Mouse (Mus musculus) B cell, adult 67 days (primary cell): ENCODE results near the gene Lao1. TPM values are rescaled to one million over a fixed set of nuclear protein-coding genes. Genes with fewer than 3 reads are reported as not detected.

Experiments
- total RNA-seq, 2 experiments: library from RNA; stranded (reverse); gene quantifications; 4 replicates each; pipeline ENCODE4 v1.2.4; 2023

The Lao1 gene
- total RNA-seq, result not detected

DNA sequence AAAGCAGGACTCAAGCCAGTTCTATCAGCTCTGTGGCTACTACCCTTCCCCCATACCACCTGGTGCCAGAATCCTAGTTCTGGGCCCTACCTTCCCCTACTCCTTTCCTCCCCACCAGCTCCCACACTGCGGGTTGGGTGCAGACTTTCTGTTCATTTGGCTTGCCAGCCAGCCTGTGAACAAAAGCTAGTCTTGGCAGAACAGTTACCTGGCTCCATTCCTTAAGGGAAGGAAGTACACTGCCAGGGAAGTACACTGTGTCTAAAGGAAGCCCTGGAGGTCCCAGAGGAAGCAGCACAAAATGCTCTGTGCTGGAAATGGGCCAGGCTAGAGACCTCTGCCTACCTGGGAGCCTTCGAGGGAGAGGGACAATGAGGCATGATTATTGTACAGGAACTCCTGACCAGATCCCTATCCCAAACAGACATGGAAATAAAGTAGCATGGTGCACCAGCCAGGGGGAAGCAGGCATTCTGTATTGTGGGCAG, at the start of gene Lao1:
Gene Lao1, plus strand, starts transcription at position 438 of the 488 bp plus-strand sequence.

DNA sequence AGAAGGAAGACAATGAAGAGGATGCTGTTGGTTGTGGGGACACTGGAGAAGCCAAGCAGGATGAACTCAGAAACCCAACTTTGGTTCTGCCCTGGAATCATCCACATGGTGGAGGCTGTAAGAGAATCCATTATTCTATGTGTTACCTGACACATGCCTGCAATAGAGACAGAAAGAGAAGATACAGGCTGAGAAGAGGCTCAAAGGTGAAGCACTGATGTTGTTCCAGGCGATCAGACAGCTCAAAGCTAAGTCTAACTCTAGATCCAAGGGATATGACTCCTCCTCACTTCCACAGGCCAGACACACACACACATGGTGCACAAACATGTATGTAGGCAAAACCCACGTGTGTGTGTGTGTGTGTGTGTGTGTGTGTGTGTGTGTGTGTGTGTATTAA, 44.0 kb upstream of the Lao1 start, which contains the start of gene Olfr1329:
Gene Olfr1329, minus strand, starts transcription at position 101 of the 400 bp plus-strand sequence.

DNA sequence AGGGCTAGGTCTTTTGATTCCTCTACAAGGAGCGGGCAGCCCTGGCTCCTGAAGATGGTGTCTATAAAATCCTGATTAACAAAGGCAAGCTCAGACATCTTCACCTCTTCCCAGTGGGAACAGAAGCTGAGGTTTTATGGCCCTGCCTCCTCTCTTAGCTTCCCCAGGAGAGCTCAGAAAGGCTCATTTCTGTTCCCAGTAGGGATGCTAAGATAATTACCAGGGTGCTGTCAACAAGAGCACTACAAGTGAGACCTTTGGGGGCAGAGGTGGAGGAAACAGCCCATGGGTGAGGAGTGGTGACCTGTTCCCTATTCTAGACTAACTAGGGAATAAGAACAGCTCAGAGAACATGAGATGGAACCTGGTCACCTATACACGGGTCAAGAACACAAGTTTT, 22.9 kb upstream of the Lao1 start, which contains the start of gene Olfr1328:
Gene Olfr1328, minus strand, starts transcription at position 101 of the 400 bp plus-strand sequence.

Other genes with a start within 250 kb of the Lao1 start
- not detected for gene Olfr1340, start 241.4 kb upstream of the Lao1 start, total RNA-seq
- not detected for gene Olfr1339, start 229.4 kb upstream of the Lao1 start, total RNA-seq
- gene Olfr1338, start 202.8 kb upstream of the Lao1 start, total RNA-seq, result not detected
- not detected for gene Olfr1337, start 179.0 kb upstream of the Lao1 start, total RNA-seq
- not detected for gene Olfr1335, start 151.6 kb upstream of the Lao1 start, total RNA-seq
- gene Olfr1333, start 125.3 kb upstream of the Lao1 start, total RNA-seq, result not detected
- not detected for gene Olfr1331, start 96.9 kb upstream of the Lao1 start, total RNA-seq
- not detected for gene Olfr1330, start 73.0 kb upstream of the Lao1 start, total RNA-seq
- gene Olfr1329, start 44.1 kb upstream of the Lao1 start, total RNA-seq, result not detected
- not detected for gene Olfr1328, start 23.0 kb upstream of the Lao1 start, total RNA-seq
- gene Slc2a1, start 147.1 kb downstream of the Lao1 start, total RNA-seq, result 10 to 100 TPM; 47.8 to 50.0 TPM
- gene Zfp691, start 212.6 kb downstream of the Lao1 start, total RNA-seq, result 1 to 10 TPM; 7.6 to 9.6 TPM
- gene Ermap, start 228.4 kb downstream of the Lao1 start, total RNA-seq, result under 1 TPM; 0.26 to 0.47 TPM
- gene Svbp, start 233.7 kb downstream of the Lao1 start, total RNA-seq, result 10 to 100 TPM; 23.0 to 23.4 TPM